Mouse (Mus musculus): ENCODE results near the gene Gm44596. TPM values are rescaled to one million over a fixed set of nuclear protein-coding genes. Genes with fewer than 3 reads are reported as not detected.
"Not testable (repeated sequence)": the region's sequence is repeated elsewhere in the genome, so short reads cannot be mapped to it uniquely, and the experiment has no call there.

Gm44596 gene
- total RNA-seq, 2 experiments from 2014 or later, result not detected

GRCm38 (mm10) chr6:128380594-128381167, 5.4 kb downstream of the Gm44596 start:
- DNase-seq, result not testable (repeated sequence)

DNA sequence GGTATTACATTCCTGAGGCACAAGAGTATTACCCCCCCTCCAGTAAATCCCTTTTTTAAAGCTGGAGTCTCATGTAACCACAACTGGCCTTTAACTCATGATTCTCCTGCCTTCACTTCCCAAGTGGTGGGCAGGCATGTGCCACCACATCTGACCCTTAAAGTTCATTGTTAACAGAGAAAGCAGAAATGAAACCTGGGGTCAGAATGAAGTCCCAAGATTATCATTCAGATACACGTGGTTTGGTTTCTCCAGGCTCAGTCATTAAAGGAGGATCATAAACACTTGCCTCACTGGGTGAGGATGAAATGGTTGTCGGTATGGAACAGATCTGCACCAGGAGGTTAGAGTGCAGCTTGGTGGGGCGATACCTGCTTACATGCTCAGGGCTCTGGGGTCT, 6.0 kb downstream of the Gm44596 start:
- no peak for DNase-seq

DNA sequence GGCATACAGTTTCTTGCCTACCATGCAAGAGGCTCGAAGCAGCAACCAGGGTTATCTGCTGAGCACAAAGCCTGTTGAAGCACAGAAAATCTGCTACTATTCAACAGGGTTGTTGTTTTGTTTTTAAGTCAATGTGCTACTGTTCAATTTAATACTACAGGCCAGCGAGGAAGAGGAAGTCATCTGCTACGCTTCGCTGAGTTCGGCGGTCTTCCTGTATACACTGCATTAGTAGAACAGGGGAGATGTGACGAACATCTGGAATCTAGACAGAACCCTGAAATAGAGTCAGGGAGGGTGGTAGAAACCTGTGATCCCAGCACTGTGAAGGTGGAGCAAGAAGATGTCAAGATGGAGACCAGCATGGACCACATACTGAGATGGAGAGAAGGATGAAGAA, 8.4 kb downstream of the Gm44596 start:
- DNase-seq, result no peak

DNA sequence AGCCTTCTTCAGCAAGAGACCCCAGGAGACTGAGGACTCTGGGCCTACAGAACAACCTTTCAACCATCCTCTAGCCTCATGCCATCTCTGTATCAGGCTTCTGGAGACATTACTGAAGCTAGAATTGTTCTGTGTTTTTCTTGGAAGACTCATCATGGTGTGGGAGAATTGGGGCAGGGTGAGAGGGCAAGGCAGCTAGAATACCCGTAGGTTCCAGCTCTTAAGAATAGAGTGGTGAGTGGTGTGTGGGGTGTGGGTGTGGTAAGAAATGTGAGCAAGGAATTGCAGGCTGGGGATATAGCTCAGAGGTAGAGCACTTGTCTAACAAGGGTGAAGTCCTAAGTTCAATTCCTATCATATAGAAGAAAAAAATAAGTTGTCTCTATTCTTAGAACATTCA, 9.7 kb downstream of the Gm44596 start:
- DNase-seq, result no peak

DNA sequence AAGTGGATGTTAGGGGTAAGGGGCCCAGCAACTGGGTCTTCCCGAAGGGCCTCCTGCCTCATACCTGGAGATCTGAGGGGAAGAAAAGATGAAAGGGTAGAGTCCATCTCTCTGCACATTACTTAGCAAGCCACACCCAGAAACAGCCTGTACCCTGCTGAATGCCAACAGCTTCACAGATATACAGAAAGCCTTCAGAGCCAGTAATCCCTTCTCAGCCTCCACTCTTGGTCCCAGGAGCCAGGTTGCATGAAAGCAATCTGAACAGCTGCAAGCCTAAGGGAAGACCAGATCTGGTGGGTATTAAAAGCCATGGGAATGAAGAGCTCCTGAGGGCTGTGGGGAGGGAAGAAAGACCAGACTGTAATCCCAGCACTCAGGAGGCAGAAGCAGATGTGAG, 13.9 kb downstream of the Gm44596 start:
- no peak for DNase-seq

DNA sequence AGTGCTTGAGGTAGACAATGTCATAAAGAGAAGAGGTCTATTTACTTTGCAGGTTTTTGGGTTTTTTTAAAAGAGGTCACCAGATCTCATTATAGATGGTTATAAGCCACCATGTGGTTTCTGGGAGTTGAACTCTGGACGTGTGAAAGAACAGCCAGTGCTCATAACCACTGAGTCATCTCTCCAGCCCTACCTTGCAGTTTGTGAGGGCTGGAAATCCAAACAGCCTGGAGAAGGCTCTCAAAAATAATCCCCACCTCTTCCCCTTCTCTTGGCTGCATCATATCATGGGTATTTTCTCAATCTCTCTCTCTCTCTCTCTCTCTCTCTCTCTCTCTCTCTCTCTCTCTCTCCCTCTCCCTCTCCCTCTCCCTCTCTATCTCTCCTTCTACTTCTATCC, 15.4 kb downstream of the Gm44596 start:
- no peak for DNase-seq

DNA sequence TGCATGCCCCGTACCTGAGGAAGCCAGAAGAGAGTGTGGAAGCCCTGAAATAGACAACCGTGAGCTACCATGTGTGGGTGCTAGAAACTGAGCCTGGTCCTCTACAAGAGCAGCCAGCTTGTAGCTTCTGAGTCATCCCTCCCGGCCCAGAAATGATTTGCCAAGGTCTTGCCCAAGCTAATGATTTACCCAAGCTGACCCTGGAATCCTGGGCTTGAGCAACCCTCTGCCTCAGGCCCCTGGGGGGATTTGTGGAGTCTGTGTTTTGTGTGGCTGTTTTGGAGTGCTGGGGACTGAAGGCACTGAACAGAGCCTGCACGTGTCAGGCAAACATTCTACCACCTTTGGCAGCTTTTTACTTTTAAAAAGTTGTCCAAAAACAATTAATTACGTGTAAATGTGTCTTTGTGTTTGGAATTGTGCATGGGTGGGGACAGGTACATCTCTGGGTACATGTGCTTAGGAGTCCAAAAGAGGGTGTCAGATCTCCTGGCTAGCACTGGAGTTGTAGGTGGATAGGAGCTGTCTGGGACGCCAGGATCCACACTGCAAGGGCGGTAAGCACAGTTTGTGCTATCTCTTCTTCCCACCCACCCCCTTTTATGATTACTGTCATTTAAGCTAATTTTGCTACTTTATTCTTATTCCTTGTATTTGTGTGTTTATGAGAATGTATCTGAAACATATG, 22.4 kb downstream of the Gm44596 start:
- DNase-seq, result no peak

DNA sequence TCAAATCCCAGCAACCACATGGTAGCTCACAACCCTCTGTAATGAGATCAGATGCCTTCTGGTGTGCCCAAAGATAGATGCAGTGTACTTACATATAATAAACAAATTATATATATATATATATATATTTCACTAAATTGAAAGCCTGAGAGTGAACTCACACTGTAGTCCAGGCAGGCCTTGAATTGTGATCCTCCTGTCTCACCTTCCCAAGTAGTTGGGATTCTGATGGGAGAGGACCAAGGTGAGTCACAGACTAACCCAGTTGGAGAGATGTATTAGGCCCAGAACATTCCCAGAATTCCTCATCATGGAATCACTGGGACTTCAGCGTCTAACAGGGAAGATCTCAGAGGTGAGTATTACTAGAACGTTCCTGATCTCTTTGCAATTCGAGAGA, 23.7 kb downstream of the Gm44596 start, which contains the start of gene Nrip2:
TSS of gene Nrip2 (plus strand) at position 301 of the 400 bp plus-strand sequence.
- DNase-seq, result no peak

DNA sequence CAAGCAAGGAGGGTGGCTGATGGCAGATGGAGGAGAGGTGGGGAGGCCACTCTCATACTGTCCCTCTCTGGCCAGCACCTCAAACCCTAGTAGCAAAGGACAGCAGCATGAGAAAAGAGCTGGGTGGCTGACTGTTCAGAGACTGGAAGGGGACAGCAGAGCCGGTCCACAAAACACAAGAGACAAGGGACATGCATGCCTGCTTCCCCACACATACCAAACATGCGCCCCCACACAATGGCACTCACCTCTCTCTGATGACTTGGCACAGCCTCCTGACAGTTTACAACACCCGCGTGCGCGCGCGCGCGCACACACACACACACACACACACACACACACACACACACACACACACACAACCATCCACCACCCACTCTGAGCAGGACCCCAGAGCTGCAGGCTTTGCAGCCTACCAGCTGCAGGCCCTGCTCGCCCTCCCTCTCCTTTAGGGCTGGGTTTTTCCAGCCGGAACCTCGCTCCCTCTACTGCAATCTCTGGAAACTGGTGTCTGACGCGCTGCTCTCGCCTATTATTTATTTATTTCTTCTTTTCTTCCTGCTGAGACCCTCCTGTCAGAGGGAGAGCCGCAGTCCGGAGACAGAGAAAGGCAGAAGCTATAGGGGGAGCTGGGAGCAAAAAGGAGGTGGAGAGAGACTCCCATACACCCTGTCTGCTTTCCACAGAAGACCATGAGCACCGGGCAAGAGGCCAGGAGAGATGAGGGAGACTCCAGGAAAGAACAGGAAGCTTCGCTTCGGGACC, 24.3 kb downstream of the Gm44596 start:
- peak; percentile 50 for DNase-seq

DNA sequence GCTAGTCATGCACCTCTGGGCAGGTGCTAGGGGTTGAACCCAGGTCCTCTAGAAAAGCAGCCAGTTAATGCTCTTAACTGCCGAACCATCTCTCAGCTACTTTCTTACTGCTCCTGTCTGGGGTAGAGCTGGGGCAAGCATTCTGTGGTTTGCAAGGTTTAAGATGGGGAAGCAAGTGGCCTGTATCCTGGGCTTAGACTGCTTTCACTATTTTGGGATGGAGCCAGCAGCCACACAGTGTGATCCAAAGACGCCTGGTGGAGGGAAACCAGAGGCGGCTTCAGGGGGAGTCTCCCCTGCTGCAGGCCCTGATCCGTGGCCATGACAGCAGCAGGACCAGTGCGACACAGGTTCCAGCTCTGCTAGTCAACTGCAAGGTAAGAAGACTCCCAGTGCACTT, 29.4 kb downstream of the Gm44596 start:
- no peak for DNase-seq

GRCm38 (mm10) chr6:128408544-128409125, 33.3 kb downstream of the Gm44596 start:
- no peak for DNase-seq

DNA sequence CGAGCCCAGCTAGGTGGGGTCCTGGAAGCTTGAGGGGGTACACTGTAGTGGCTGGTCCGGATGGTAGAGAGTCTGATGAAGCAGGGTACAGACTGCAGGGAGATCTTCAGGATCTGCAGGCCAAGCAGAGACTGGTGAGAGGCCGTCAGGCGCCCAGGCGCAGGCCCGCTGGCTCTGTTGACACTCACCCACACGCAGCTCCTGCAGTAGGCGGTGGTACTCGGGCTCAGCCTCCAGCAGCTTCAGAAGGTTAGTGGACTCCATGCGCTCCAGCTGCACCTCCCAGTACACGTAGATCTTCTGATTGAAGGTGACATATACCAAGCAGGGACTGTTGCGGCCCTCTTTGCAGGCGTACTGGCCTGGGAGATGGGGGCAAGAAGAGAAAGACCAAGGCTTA, 35.0 kb downstream of the Gm44596 start:
- no peak for DNase-seq

GRCm38 (mm10) chr6:128411115-128411514, 35.8 kb downstream of the Gm44596 start:
- peak; percentile 78 for DNase-seq

GRCm38 (mm10) chr6:128416169-128416568, 40.9 kb downstream of the Gm44596 start:
- no peak for DNase-seq

DNA sequence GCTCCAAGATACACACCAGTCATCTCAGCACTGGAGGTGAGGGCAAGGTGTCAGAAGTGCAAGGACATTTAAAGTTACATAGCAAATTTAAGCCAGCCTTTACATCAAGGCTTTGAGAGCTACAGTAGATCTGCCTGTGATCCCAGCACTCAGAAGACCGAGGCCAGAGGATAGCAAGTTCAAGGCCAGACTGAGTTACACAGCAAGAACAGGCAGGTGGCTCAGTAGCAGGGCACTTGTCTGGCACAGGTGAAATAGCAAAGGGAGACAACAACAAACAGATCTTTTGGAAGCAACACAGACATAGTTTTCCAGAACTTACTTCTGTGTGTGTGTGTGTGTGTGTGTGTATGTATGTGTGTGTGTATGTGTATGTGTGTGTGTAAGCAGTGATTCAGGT, 42.8 kb downstream of the Gm44596 start:
- DNase-seq, result no peak

GRCm38 (mm10) chr6:128421036-128421435, 45.7 kb downstream of the Gm44596 start:
- no peak for DNase-seq

DNA sequence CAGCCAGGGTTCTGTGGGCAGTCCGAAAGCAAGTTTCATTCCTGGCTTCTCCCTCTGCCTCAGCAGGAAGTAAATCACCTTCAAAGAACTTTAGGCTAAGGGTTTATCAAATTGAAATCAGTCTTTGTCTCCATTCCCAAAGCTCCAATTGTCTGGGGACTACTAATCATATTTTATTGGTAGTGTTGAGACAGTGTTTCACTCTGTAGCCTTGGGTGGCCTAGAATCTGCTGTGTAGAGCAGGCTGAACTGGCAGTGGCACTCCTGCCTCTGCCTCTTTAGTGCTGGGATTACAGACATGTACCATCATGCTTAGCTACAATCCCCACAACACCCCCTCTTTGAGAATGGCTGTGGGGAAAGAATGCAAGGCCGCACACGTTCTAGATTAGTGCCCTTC, 46.2 kb downstream of the Gm44596 start:
- DNase-seq, result no peak

GRCm38 (mm10) chr6:128423496-128424268, 48.4 kb downstream of the Gm44596 start:
- no peak for DNase-seq

GRCm38 (mm10) chr6:128424269-128425019, 49.1 kb downstream of the Gm44596 start, which contains the start of gene Itfg2:
Gene Itfg2, minus strand, starts transcription at chr6:128424931.
- DNase-seq, result peak; percentile 93

GRCm38 (mm10) chr6:128425046-128425445, 49.7 kb downstream of the Gm44596 start:
- DNase-seq, result no peak

DNA sequence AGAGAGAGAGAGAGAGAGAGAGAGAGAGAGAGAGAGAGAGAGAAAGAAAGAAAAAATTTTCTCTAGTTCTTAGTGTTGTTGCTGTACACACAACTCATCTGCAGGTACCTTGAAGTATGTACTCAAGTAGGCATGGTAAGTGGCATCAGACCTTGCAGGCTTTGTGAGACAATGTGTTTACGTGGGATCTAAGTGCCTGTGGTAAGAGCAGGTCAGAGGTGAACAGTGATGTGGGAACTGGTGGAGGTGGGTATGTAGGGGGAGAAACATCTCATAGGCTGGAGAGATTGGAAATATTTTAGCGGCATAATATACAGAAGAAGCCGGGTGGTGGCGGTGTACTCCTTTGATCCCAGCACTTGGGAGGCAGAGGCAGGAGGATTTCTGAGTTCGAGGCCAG, 52.3 kb downstream of the Gm44596 start:
- DNase-seq, result no peak
